In the genomic region with DNA sequence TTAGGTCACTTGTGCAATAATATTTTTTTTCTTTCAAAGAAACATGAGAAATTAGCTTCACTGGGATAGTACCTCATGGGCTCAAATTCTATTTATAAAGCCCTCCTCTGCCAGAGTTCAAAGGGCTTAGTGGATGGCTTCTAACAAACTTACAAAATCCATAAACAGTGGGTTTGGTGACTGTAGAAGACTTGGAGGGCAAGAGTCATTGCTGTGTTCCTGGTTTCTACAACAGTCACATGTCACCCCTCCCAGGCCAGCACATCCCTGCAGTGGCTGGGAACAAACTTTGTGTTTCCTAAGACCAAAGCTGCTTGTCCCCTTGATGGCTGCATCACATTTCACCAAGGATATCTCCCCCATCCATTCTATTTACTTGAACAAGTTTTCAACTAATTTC, we compare ENCODE assay signal across 16 mouse cellular contexts.
"Had no signal": no experiment of that assay in that cellular context is flagged by ENCODE, and none has a peak within 500 bp of the region (broad histone marks: within the 10 kb centered on the region; RNA-seq: fewer than 3 reads in every experiment).

No protein-coding gene starts in this region.

- H3K27ac ChIP-seq: liver, embryonic 14.5 days; midbrain, embryonic 10.5 days; midbrain, embryonic 12.5 days; neural tube, embryonic 13.5 days; neural tube, embryonic 15.5 days; stomach, embryonic 15.5 days; stomach, postnatal 0 days had no signal

- H3K36me3 ChIP-seq: midbrain, embryonic 10.5 days; midbrain, embryonic 12.5 days; neural tube, embryonic 13.5 days; neural tube, embryonic 15.5 days; stomach, embryonic 15.5 days had no signal

- H3K4me1 ChIP-seq: midbrain, embryonic 10.5 days; midbrain, embryonic 12.5 days; neural tube, embryonic 13.5 days; neural tube, embryonic 15.5 days; stomach, embryonic 15.5 days had no signal

- H3K4me2 ChIP-seq: lung, embryonic 14.5 days; midbrain, embryonic 12.5 days; neural tube, embryonic 13.5 days; neural tube, embryonic 15.5 days; stomach, embryonic 15.5 days had no signal

- H3K9ac ChIP-seq: liver, embryonic 14.5 days; lung, embryonic 14.5 days; midbrain, embryonic 12.5 days; neural tube, embryonic 13.5 days; neural tube, embryonic 15.5 days; stomach, embryonic 15.5 days had no signal

- H3K4me3 ChIP-seq: midbrain, embryonic 10.5 days; midbrain, embryonic 12.5 days; myocyte; neural tube, embryonic 13.5 days; neural tube, embryonic 15.5 days; stomach, embryonic 15.5 days had no signal

- ATAC-seq: midbrain, embryonic 16.5 days had no signal

- H3K27me3 ChIP-seq: midbrain, embryonic 12.5 days; neural tube, embryonic 13.5 days; neural tube, embryonic 15.5 days; stomach, embryonic 15.5 days had no signal

- DNase-seq: liver; lung, embryonic 14.5 days; midbrain, embryonic 14.5 days; right cerebral cortex, postnatal 14 days; thymus, adult 2 months; thymus, postnatal 25 days; thymus, postnatal 4 days had no signal

- H3K9me3 ChIP-seq: midbrain, embryonic 12.5 days; neural tube, embryonic 13.5 days; neural tube, embryonic 15.5 days; stomach, embryonic 15.5 days had no signal
